Mouse (Mus musculus): ENCODE data around the gene Ccar1. TPM values are rescaled to one million over a fixed set of nuclear protein-coding genes. Genes with fewer than 3 reads are reported as not detected.
"Not testable (repeated sequence)": the region's sequence is repeated elsewhere in the genome, so short reads cannot be mapped to it uniquely, and the experiment has no call there.

The Ccar1 gene
- polyA plus RNA-seq, 1 experiment from 2014 or later: 92.2 TPM

GRCm38 (mm10) chr10:62722701-62723100 is 69.4 kb downstream of the Ccar1 start:
- no peak overlapping the region for H3K9ac ChIP-seq
- H3K27me3 ChIP-seq: no peaks in the 10 kb centered on the region
- no peak overlapping the region for H3K27ac ChIP-seq (replicated peaks)
- H3K36me3 ChIP-seq: no peaks in the 10 kb centered on the region
- ATAC-seq (ENCODE audit: low FRiP score, low read depth): no peak
- WGBS: 35% methylated on average over 4 of the region's 4 CpGs
- no peaks in the 10 kb centered on the region for H3K9me3 ChIP-seq
- H3K4me2 ChIP-seq: no peak overlapping the region
- no peak overlapping the region for H3K4me3 ChIP-seq
- H3K4me1 ChIP-seq (replicated peaks): peaks cover 6% of the 10 kb centered on the region; the same call in 1 of the 2 replicates

GRCm38 (mm10) chr10:62720574-62720973 is 71.5 kb downstream of the Ccar1 start:
- H3K36me3 ChIP-seq; H3K27ac ChIP-seq (replicated peaks); H3K27me3 ChIP-seq; H3K4me1 ChIP-seq (replicated peaks); ATAC-seq (ENCODE audit: low FRiP score, low read depth); H3K4me3 ChIP-seq; H3K9me3 ChIP-seq; H3K9ac ChIP-seq; H3K4me2 ChIP-seq: not testable (repeated sequence)
- WGBS: 90% methylated on average over 8 of the region's 8 CpGs

- no peak for ATAC-seq (ENCODE audit: low FRiP score, low read depth)
- 80% methylated on average over 10 of the region's 10 CpGs for WGBS
Measured at GRCm38 (mm10) chr10:62713457-62713856, 78.6 kb downstream of the Ccar1 start.

DNA sequence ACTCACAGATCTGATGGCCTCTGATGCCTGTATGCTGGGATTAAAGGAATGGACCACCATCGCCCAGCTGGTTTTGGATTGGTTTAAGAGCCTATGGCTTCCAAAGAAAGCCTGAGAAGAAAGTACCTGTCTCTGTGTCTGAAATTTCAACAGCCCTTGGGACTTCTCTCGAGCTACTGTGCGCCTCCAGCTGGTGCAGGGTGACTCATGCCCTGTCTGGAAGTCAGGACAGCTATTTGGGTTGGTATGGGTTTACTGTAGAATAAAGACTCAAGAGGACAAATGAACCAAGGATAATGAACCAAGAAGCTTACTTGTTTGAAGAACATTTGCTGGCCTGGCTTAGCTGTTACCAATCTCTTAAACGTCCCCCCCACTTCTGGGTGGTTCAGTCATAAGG is 88.5 kb downstream of the Ccar1 start:
- H3K9ac ChIP-seq: no peak overlapping the region
- H3K4me1 ChIP-seq (replicated peaks): no peaks in the 10 kb centered on the region
- H3K9me3 ChIP-seq: no peaks in the 10 kb centered on the region
- no peak overlapping the region for H3K4me2 ChIP-seq
- no peak overlapping the region for H3K27ac ChIP-seq (replicated peaks)
- no peak overlapping the region for H3K4me3 ChIP-seq
- 82% methylated on average over 4 of the region's 4 CpGs for WGBS
- no peaks in the 10 kb centered on the region for H3K36me3 ChIP-seq
- H3K27me3 ChIP-seq: no peaks in the 10 kb centered on the region
- no peak for ATAC-seq (ENCODE audit: low FRiP score, low read depth)

More at GRCm38 (mm10) chr10:62713457-62713856, 78.6 kb downstream of the Ccar1 start:
- H3K4me3 ChIP-seq: no peak overlapping the region
- H3K9me3 ChIP-seq: no peaks in the 10 kb centered on the region
- H3K4me1 ChIP-seq (replicated peaks): no peaks in the 10 kb centered on the region
- no peak overlapping the region for H3K4me2 ChIP-seq
- no peak overlapping the region for H3K27ac ChIP-seq (replicated peaks)
- no peak overlapping the region for H3K9ac ChIP-seq
- no peaks in the 10 kb centered on the region for H3K36me3 ChIP-seq
- no peaks in the 10 kb centered on the region for H3K27me3 ChIP-seq

DNA sequence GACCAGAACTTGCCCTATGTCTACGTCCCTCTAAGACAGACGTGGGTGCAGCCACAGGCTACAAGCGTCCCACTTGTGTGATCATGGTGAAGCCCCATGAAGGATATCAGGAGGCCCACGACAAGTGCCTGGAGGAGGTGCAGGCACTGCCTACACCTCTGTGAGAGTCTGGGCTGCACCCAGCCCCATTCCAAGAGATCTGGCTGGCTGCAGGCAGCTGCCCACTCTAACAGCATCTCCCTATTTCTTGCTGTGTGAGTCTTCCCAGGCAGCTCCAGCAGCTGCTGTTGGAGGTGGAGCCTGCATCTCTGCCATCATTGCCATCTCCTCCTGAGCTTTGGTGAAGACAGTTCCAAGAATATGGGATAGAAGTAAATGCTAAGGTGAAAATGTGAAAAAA is 89.7 kb downstream of the Ccar1 start:
- Histone ChIP-seq H3K4me2 (no peak overlapping the region), H3K9ac (no peak overlapping the region), H3K36me3 (no peaks in the 10 kb centered on the region), H3K9me3 (no peaks in the 10 kb centered on the region), H3K4me3 (no peak overlapping the region), H3K27me3 (no peaks in the 10 kb centered on the region), H3K4me1 (replicated peaks) (no peaks in the 10 kb centered on the region), H3K27ac (replicated peaks) (no peak overlapping the region)
- 86% methylated on average over 4 of the region's 4 CpGs for WGBS
- ATAC-seq (ENCODE audit: low FRiP score, low read depth): no peak

Other genes with a start within 250 kb of the Ccar1 start
- 73.3 and 77.9 TPM in 2 replicates for gene Kif1bp, start 213.8 kb downstream of the Ccar1 start, polyA plus RNA-seq (2015; fragmentation: Nextera tagmentation; extraction: Ambion mirVana)
- 12.4 and 12.9 TPM in 2 replicates for gene Ddx21, start 190.0 kb downstream of the Ccar1 start, polyA plus RNA-seq (2015; fragmentation: Nextera tagmentation; extraction: Ambion mirVana)
- gene Ddx50, start 141.1 kb downstream of the Ccar1 start, polyA plus RNA-seq (2015; fragmentation: Nextera tagmentation; extraction: Ambion mirVana): 82.8 and 83.0 TPM in 2 replicates
- 3.6 and 3.8 TPM in 2 replicates for gene Stox1, start 66.2 kb downstream of the Ccar1 start, polyA plus RNA-seq (2015; fragmentation: Nextera tagmentation; extraction: Ambion mirVana)
- 35.1 and 37.7 TPM in 2 replicates for gene Tet1, start 116.7 kb upstream of the Ccar1 start, polyA plus RNA-seq (2015; fragmentation: Nextera tagmentation; extraction: Ambion mirVana)
- gene Slc25a16, start 128.3 kb upstream of the Ccar1 start, polyA plus RNA-seq (2015; fragmentation: Nextera tagmentation; extraction: Ambion mirVana): 13.7 and 16.1 TPM in 2 replicates
- gene Dna2, start 154.7 kb upstream of the Ccar1 start, polyA plus RNA-seq (2015; fragmentation: Nextera tagmentation; extraction: Ambion mirVana): 3.6 and 4.0 TPM in 2 replicates
- 58.5 and 61.9 TPM in 2 replicates for gene Rufy2, start 187.9 kb upstream of the Ccar1 start, polyA plus RNA-seq (2015; fragmentation: Nextera tagmentation; extraction: Ambion mirVana)
- gene Hnrnph3, start 231.9 kb upstream of the Ccar1 start, polyA plus RNA-seq (2015; fragmentation: Nextera tagmentation; extraction: Ambion mirVana): 134 and 141 TPM in 2 replicates
- 0.35 and 0.93 TPM in 2 replicates for gene Pbld2, start 232.0 kb upstream of the Ccar1 start, polyA plus RNA-seq (2015; fragmentation: Nextera tagmentation; extraction: Ambion mirVana)

Data from hindbrain, embryonic 15.5 days (tissue).